Mouse (Mus musculus) G1E (cell line): ENCODE results near the gene D10Jhu81e. TPM values are rescaled to one million over a fixed set of nuclear protein-coding genes. Genes with fewer than 3 reads are reported as not detected.
A peak's percentile ranks its signal among the peaks of the same experiment; 100 is the strongest.
"Not testable (repeated sequence)": the region's sequence is repeated elsewhere in the genome, so short reads cannot be mapped to it uniquely, and the experiment has no call there.

Experiments
- ATAC-seq: 2 replicates; pipeline ENCODE4 v1.8.0; 2016; ENCODE audit warnings: mild to moderate bottlenecking; ENCODE audit not compliant: insufficient number of reproducible peaks, poor library complexity, low FRiP score, severe bottlenecking; ENCODE audit errors: extremely low read depth
- DNase-seq: peaks from one replicate; pipeline ENCODE4 v3.0.0; 2012; ENCODE audit warnings: low spot score
- H3K27me3 ChIP-seq: 2 replicates; pipeline ENCODE4 v1.6.1; 2012; ENCODE audit warnings: mild to moderate bottlenecking, low read length, inconsistent platforms; ENCODE audit not compliant: insufficient read depth
- H3K36me3 ChIP-seq: replicated peaks from 2 replicates; pipeline ENCODE3; 2012; ENCODE audit warnings: mild to moderate bottlenecking, inconsistent platforms
- H3K4me1 ChIP-seq: 2 replicates; pipeline ENCODE4 v1.6.1; 2012; ENCODE audit warnings: low read depth, low read length, inconsistent platforms, mixed read lengths; ENCODE audit not compliant: insufficient read depth
- H3K4me3 ChIP-seq: 2 replicates; pipeline ENCODE4 v1.5.1; 2012; ENCODE audit warnings: low read depth, mild to moderate bottlenecking, inconsistent platforms, low read length, moderate library complexity, mixed read lengths
- H3K9me3 ChIP-seq: replicated peaks from 2 replicates; pipeline ENCODE4 v1.6.1; 2012; ENCODE audit warnings: inconsistent platforms
- CTCF ChIP-seq: IDR thresholded peaks from 2 replicates; pipeline ENCODE4 v1.5.1; 2012; ENCODE audit warnings: low read depth, low read length, inconsistent platforms, mixed read lengths
- GATA1 ChIP-seq: IDR thresholded peaks from 2 replicates; pipeline ENCODE4 v1.6.1; 2012; ENCODE audit warnings: borderline replicate concordance, low read length, inconsistent platforms, mixed read lengths
- GATA2 ChIP-seq: IDR thresholded peaks from 2 replicates; pipeline ENCODE4 v1.6.1; 2012; ENCODE audit warnings: low read depth, low read length, inconsistent platforms, borderline replicate concordance
- POLR2AphosphoS5 ChIP-seq: IDR thresholded peaks from 2 replicates; pipeline ENCODE4 v1.6.1; 2012; ENCODE audit warnings: low read depth, low read length, inconsistent platforms; ENCODE audit not compliant: insufficient replicate concordance
- TAL1 ChIP-seq: conservative IDR thresholded peaks from 2 replicates; pipeline ENCODE4 v1.6.1; 2012; ENCODE audit warnings: low read depth, low read length, inconsistent platforms, mixed read lengths
- polyA plus RNA-seq: library from polyadenylated mRNA; stranded (reverse); fragments of >175 nt; gene quantifications from 2 replicates; pipeline ENCODE4 v1.2.3, GENCODE M21; 2012
- total RNA-seq, 2 experiments: library from RNA; stranded (forward) in 1 of 2; stranded (reverse) in 1 of 2; fragments of 200-1000 nt in 1 of 2; fragments of >200 nt in 1 of 2; fragmentation: Nextera tagmentation in 1 of 2; gene quantifications; 2 replicates each; pipeline ENCODE4 v1.2.3; 2014 to 2017

Gene D10Jhu81e
- total and polyA plus RNA-seq, 3 experiments = 36.3 to 106 (median 88.4) TPM

DNA sequence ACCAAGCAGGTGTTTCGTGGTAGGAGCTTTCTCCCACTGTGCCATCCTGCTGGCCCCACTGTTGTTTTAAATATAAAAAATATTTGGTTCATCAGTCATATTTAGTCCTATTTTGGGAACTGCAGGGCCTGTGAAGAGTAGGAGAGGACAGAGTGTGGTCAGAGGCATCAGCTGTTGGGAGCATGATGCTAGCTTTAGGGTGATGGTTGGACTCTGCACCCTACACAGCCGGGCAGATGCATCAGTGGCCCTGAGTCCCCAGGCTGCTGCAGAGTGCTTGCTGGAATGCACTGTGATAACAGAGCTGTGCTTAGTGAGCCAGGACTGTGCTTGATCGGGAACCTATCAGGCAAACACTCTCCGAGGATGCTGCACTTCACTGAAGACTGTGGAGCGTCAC lies 23.4 kb upstream of the D10Jhu81e start:
- DNase-seq (no peak), ATAC-seq (no peak)
- TF ChIP-seq GATA2 (no peak), GATA1 (no peak), TAL1 (no peak), POLR2AphosphoS5 (no peak), CTCF (no peak)
- H3K9me3 ChIP-seq = no peaks in the 10 kb centered on the region
- H3K4me1 ChIP-seq = no peaks in the 10 kb centered on the region
- H3K27me3 ChIP-seq = no peaks in the 10 kb centered on the region
- no peak overlapping the region for H3K4me3 ChIP-seq
- H3K36me3 ChIP-seq = peaks cover 100% of the 10 kb centered on the region

DNA sequence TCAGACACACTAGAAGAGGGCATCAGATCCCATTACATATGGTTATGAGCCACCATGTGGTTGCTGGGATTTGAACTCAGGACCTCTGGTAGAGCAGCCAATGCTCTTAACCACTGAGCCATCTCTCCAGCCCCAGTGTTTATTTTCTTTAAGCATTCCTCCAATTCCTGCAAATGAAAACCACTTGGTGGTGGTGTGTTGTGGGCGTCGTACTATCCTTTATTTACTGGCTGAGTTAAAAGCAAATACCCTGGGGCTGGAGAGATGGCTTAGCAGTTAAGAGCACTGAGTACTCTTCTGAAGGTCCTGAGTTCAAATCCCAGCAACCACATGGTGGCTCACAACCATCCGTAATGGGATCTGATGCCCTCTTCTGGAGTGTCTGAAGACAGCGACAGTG lies 16.5 kb upstream of the D10Jhu81e start:
- not testable (repeated sequence) for H3K9me3 ChIP-seq, H3K27me3 ChIP-seq, ATAC-seq, DNase-seq, H3K4me3 ChIP-seq
- H3K36me3 ChIP-seq = peaks cover 77% of the 10 kb centered on the region
- peaks cover 34% of the 10 kb centered on the region for H3K4me1 ChIP-seq

DNA sequence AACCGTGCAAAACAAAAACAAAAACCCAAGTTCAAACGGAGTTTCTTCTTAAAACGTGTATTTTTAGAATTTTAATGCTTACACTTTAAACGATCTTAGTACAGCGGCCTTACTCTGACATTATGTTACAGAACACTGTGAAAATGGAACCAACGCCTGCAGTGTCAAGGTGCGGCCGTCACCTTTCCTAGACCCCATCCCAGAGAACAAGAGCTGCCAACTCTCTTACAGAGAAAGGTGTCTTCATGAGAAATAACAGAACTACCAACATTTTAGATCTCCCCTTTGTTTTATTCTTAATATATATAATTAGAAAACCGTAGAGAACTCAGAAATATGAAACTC lies 15.8 kb upstream of the D10Jhu81e start:
- ATAC-seq (peak; percentile 29), DNase-seq (no peak)
- Histone ChIP-seq H3K4me3 (peak overlapping the region; percentile 87), H3K4me1 (peaks cover 34% of the 10 kb centered on the region), H3K36me3 (peaks cover 77% of the 10 kb centered on the region), H3K9me3 (no peaks in the 10 kb centered on the region), H3K27me3 (no peaks in the 10 kb centered on the region)
- TF ChIP-seq POLR2AphosphoS5 (no peak), GATA1 (no peak), GATA2 (no peak), CTCF (no peak), TAL1 (no peak)

DNA sequence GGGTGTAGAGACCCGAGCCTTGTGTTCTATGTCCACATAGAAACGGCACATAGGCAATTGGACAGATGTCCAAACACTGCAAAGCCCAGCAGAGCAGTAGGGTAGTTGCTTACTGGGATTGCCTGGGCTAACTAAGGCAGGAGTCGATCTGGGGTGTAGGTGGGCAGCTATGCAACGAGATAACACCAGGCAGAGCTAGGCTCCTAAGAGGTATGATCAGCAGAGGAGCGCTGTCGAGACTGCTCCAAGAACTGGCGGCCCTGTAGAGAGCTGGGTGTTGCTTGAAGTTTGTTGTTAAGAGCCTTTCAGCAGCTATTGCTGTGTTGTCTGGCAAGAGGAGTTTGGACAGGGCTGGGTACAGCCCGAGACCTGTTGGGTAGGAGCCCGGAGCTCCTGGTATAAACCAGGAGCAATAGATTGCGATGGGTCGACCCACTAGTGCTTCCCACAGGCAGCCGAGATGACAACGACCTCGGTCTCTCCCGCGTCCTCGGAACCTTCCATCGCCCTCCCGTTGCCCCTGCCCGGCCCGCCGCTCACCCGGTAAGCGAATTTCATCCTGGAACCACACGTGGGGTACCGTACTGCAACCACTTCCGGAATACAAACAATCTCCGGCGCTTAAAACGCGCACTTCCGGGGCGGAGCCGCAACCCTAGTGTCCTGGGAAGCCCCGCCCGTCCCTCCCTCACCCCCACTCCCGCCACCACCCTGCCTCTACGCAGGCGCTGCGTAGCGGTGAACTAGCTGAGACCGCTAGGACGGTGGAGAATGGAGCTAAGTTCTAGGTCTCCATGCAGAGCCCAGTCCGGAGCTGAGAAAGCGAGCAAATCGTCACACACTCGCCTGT lies 15.2 kb upstream of the D10Jhu81e start, which contains the start of gene Pwp2:
TSS of gene Pwp2 (minus strand) at position 619 of the 850 bp plus-strand sequence.
- ATAC-seq = peak; percentile 90
- Histone ChIP-seq H3K9me3 (no peaks in the 10 kb centered on the region), H3K4me3 (peak within 1 kb of the TSS; percentile 87), H3K4me1 (peaks cover 34% of the 10 kb centered on the region), H3K36me3 (peaks cover 77% of the 10 kb centered on the region), H3K27me3 (no peaks in the 10 kb centered on the region)
- DNase-seq = peak; percentile 98
- TF ChIP-seq GATA2 (no peak), TAL1 (no peak), POLR2AphosphoS5 (no peak)

DNA sequence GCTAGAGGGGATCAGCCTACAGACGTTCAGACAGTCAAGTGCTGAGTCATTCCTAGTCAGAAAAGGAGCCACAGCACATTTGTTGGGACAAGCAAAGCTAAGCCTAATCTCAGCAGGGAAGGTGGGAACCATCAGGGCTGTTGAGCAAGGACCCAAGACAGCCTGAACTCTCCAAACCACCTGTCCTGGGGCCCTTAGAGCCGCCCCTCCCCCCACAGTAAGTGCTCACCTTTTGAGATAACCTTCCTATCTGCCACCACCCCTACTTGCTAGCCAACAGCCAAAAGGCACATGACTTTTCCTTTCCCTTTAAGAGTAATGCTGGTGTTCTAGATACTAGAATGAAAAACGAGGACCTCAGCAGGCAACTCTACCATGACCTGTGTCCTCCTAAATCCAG lies 14.0 kb upstream of the D10Jhu81e start:
- no peak for ATAC-seq
- Histone ChIP-seq H3K27me3 (no peaks in the 10 kb centered on the region), H3K36me3 (peaks cover 77% of the 10 kb centered on the region), H3K4me3 (peak overlapping the region; percentile 87; the same call in 1 of the 2 replicates), H3K4me1 (peaks cover 34% of the 10 kb centered on the region), H3K9me3 (no peaks in the 10 kb centered on the region)
- TF ChIP-seq CTCF (no peak), POLR2AphosphoS5 (no peak), GATA2 (no peak), TAL1 (no peak), GATA1 (no peak)
- no peak for DNase-seq

DNA sequence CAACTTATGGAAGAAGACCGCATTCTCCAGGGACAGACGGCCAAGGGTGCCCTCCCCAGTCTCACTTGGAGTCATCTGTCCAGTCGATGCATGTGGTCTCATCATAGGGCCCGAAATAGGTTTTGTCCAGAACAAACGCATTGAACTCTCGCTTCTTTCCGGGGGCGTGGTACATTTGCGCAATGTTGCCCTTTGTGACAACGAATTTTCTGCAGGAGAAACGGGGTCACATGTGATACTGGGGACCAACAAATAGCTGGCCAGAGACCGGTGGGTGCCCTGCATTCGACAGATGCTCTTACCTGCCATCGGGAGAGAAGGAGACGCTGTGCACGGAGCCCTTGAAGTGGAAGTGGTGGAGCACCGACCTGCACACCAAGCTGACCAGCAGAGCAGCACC lies 12.7 kb upstream of the D10Jhu81e start:
- Histone ChIP-seq H3K4me1 (peaks cover 31% of the 10 kb centered on the region), H3K4me3 (no peak overlapping the region), H3K27me3 (no peaks in the 10 kb centered on the region), H3K9me3 (no peaks in the 10 kb centered on the region), H3K36me3 (peaks cover 77% of the 10 kb centered on the region)
- TF ChIP-seq CTCF = no peak
- TF ChIP-seq TAL1 = no peak
- TF ChIP-seq POLR2AphosphoS5 = no peak
- TF ChIP-seq GATA1 = no peak
- no peak for TF ChIP-seq GATA2
- DNase-seq (no peak), ATAC-seq (no peak)

DNA sequence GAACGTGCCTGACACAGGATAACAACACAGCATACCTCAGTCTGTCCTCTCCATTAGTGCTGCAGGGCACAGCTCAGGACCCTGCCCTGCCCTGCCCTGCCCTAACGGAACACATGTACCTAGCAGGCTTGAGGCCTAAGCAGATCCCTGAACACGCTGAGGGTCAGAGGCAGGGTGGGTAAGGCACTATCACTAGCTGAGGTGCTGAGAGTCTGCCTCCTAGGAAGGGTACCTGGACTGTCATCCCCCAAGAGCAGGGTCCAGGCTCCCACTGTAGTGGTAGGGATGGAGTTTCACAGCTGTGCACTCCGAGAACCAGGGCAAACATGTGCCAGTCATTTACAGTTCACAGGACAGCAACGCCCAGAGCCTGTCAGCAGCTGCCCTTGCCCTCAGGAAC lies 4.9 kb upstream of the D10Jhu81e start:
- Histone ChIP-seq H3K27me3 (no peaks in the 10 kb centered on the region), H3K9me3 (no peaks in the 10 kb centered on the region), H3K4me3 (no peak overlapping the region), H3K36me3 (peaks cover 97% of the 10 kb centered on the region), H3K4me1 (peaks cover 28% of the 10 kb centered on the region)
- DNase-seq = no peak
- ATAC-seq = no peak
- TF ChIP-seq GATA2 (no peak), POLR2AphosphoS5 (no peak), TAL1 (no peak), CTCF (no peak), GATA1 (no peak)
